Mouse (Mus musculus): ENCODE measurements around the gene Gm2431.
"Not testable (repeated sequence)": the region's sequence is repeated elsewhere in the genome, so short reads cannot be mapped to it uniquely, and the experiment has no call there.

GRCm38 (mm10) chr7:142278183-142278582, 20.0 kb upstream of the Gm2431 start:
- peak; percentile 35 for TF ChIP-seq CTCF (IDR thresholded peaks at IDR 0.05; ENCODE audit: control insufficient read depth, insufficient read depth, insufficient read length)
- TF ChIP-seq MYOD1 (IDR thresholded peaks at IDR 0.05; ENCODE audit: control insufficient read depth, insufficient read length, low read depth); MAX (IDR thresholded peaks at IDR 0.05): not testable (repeated sequence)

Data from C2C12 (cell line).